Mouse (Mus musculus) lung, postnatal 10 days (tissue): ENCODE data around the gene Dnaaf3.
A peak's percentile ranks its signal among the peaks of the same experiment; 100 is the strongest.

Experiments used
- DNase-seq: peaks from one replicate; pipeline ENCODE4 v3.0.0; 2021

Gene Dnaaf3

GRCm38 (mm10) chr7:4498251-4498650 lies 34.0 kb downstream of the Dnaaf3 start:
- DNase-seq = peak; percentile 96

GRCm38 (mm10) chr7:4497271-4497903 lies 34.9 kb downstream of the Dnaaf3 start:
- DNase-seq = no peak

- no peak for DNase-seq
These were observed 35.8 kb downstream of the Dnaaf3 start for GRCm38 (mm10) chr7:4496468-4496867.

DNA sequence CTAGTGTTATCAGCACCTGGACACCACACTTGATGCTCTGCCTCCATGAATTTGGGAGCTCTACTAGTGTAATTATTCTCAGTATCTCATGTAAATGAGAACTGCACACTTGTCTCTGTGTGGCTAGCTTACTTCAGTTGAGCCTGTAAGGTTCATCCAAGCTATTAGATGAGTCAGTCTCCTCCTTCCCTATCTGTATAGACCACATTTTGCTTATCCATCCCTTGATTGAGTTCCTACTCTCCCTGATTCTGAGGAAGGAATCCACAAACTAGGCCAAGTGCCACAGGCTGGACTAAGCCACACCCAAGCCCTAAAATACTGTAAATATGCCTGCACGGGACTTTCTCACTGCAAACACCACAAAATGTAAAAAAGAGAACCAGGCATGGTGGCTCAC lies 38.3 kb downstream of the Dnaaf3 start:
- no peak for DNase-seq

DNA sequence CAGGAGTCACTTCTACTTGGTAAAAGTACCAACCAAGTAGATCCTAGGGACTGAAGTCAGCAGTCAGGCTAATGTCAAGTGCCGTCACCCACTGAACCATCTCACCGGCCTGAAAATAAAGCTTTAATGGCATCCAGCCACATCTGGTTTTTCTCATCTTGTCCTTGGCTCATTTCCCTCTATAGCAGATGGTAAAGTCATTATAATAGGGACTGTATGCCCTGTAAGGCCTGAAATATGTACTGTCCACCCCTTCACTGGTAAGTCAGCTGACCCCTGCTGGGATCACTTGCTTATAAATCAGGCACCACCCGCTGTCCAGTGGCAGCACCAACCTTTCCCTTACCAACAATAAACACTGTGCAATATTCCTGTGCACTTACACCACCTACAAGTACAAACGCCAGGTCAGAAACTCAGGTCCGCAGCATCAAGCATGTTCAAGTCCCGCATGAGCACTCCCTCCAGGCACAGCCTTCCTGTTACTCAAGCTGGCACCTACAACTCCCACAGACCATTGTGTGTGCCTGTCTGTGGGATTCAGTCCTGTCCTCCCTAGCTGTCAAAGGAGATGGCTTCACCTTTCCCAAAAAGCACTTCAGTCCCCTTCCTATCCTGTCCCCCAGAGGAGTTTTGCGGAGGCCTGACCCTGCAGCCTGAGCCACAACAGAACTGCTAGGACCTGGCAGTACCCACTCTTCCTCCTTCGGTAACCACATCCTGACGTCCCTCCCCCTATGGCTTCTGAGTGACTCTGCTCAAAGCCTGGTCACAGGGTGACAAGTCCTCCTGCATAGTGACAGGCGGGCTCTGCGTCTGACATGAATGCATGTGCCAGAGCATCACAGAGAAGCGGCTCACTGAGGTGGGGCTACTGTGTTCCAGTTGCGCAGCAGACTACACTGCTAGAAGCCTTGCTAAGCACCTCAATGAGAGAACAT lies 39.7 kb downstream of the Dnaaf3 start:
- DNase-seq = no peak

GRCm38 (mm10) chr7:4491308-4491707 lies 40.9 kb downstream of the Dnaaf3 start:
- peak; percentile 64 for DNase-seq

DNA sequence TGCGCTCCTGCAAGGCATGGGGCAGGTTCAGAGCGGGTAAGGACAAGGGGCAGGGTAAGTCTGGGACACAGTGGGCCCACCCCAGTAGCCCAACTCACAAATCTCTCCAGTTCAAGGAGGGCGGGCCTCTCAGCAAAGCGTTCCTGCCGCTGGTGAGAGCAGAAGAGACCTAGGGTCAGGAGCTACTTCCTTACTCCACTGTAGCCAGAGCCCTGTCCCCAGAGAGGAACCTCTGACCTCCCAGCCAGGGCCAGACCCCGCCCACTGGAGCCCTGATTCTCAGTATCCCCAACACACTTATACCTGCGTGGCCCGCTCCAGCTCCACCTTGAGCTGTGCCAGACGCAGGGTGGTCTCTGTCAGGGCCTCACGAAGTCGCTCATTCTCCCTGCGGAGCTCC lies 50.0 kb downstream of the Dnaaf3 start:
- no peak for DNase-seq

- peak; percentile 67 for DNase-seq
These were observed 52.6 kb downstream of the Dnaaf3 start for GRCm38 (mm10) chr7:4479674-4480073.

DNA sequence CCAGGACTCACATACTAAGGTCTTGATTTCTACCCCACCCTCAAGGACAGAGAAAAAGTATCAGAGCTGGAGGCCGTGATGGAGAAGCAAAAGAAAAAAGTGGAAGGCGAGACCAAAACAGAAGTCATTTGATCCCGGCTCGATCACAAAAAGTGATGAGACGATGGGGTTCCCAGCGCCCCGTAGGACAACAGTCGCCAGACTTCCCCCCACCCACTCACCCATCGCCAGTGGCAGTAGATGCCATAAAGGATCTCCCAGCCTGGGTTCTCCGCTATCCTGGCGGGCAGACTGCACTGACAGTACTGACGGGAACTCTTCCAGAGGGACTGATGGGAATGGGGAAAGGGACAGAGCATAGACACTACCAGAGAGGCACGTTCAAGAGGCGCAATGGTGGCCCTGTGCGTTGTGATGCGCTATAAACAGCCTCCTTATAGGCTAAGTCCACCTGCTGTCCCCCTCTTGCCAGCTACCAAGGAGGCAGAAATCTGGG lies 53.4 kb downstream of the Dnaaf3 start:
- DNase-seq = no peak

DNA sequence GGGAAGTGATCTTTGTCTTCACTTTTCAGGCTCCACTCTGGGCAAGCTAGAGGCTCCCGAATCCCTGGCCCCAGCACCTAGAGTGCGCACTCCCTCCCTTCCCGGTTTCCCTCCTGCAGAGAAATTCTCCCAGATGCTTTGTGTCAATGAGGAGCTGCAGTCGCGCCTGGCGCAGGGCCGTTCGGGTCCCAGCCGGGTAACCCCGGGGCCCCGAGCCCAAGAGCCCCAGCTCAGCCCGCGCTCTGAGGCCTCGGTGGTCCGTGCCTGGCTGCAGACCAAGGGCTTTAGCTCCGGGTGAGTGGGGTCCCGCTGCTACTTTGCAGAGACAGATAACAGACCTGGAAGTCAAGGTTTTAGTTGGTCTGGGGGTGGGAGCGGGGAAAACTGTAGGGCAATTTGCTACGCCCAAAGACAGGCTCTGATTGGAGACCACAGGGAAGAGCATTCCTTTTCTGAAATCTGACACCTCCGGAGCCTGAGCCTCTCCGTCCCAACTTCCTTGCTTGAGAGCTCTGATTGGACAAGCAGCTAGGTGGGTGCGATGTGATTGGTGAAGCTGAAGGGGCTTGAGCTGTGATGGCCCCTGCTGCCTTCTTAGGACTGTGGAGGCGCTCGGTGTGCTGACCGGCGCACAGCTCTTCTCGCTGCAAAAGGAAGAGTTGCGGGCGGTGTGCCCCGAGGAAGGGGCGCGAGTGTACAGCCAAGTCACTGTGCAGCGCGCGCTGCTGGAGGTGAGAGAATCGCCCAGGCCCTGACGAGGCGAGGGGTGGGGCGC lies 54.0 kb downstream of the Dnaaf3 start:
- peak; percentile 87 for DNase-seq

- no peak for DNase-seq
These were observed 58.3 kb downstream of the Dnaaf3 start for GRCm38 (mm10) chr7:4473940-4474339.
